Mouse (Mus musculus): Measurements from ENCODE around the gene Mrpl42. TPM values are rescaled to one million over a fixed set of nuclear protein-coding genes. Genes with fewer than 3 reads are reported as not detected.

The Mrpl42 gene
- polyA plus RNA-seq, 1 experiment from 2014 or later, result 341 TPM

DNA sequence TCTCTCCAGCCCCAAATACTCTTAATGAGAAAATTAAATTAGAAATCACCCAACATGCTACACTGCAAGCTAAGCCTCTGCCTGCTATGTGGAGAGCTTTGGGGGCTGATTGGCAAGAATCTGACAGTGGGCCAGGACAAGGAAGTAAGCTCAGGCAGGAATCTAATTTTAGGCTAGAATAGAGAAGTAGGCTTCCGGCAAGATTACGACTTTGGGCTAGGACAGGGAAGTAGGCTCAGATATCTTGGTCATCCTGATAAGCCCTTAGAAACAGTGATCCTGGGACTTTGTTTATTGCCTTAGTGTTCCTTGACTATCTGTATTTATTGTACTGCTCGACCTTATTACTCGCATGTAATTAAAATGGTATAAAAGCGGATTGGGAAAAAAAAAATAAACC is 7.5 kb downstream of the Mrpl42 start:
- H3K27ac ChIP-seq (replicated peaks; ENCODE audit: low read depth, low read length), result no peak overlapping the region
- no peak overlapping the region for H3K4me3 ChIP-seq (ENCODE audit: low read depth, low read length)
- no peak overlapping the region for H3K9ac ChIP-seq (replicated peaks; ENCODE audit: low read length)
- no peaks in the 10 kb centered on the region for H3K27me3 ChIP-seq (ENCODE audit: control insufficient read depth, insufficient read depth, low read length)
- no peak overlapping the region for H3K4me2 ChIP-seq (ENCODE audit: low read depth, low read length)
- H3K9me3 ChIP-seq (replicated peaks; ENCODE audit: control insufficient read depth, low read length), result no peaks in the 10 kb centered on the region
- WGBS, result 93% methylated on average over 5 of the region's 5 CpGs
- DNase-seq (ENCODE audit: low spot score) (no peak), ATAC-seq (replicated peaks; ENCODE audit: insufficient number of reproducible peaks, low FRiP score, low TSS enrichment, low read depth) (no peak)
- no peaks in the 10 kb centered on the region for H3K4me1 ChIP-seq (ENCODE audit: control insufficient read depth, insufficient read depth, low read length)
- peaks cover 7% of the 10 kb centered on the region for H3K36me3 ChIP-seq (replicated peaks; ENCODE audit: control insufficient read depth, insufficient read depth, low read depth, low read length)

DNA sequence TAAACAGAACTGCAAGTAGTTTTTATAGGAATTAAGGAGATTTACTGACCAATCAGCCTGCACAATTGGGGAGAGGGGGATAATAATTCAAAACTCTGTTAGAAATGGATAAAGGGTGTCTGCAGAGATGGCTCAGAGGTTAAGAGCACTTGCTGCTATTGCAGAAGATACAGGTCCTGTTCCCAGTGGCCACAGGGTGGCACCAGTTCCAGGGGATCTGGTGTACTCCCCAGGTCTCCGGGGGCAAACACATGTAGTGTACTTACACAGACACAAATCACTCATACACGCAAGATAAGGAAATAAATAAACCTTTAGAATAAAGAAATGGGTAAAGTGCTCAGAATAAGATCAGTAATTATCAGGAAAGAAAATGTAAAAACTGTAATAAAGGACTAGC is 12.1 kb downstream of the Mrpl42 start:
- WGBS, result 90% methylated on average over 2 of the region's 2 CpGs
- peak; percentile 22 for DNase-seq (ENCODE audit: low spot score)

GRCm38 (mm10) chr10:95477516-95477915 is 24.2 kb downstream of the Mrpl42 start:
- 84% methylated on average over 11 of the region's 11 CpGs for WGBS
- H3K36me3 ChIP-seq (replicated peaks; ENCODE audit: control insufficient read depth, insufficient read depth, low read depth, low read length), result no peaks in the 10 kb centered on the region
- no peak overlapping the region for H3K4me2 ChIP-seq (ENCODE audit: low read depth, low read length)
- H3K4me3 ChIP-seq (ENCODE audit: low read depth, low read length), result no peak overlapping the region
- H3K9ac ChIP-seq (replicated peaks; ENCODE audit: low read length), result no peak overlapping the region
- ATAC-seq (replicated peaks; ENCODE audit: insufficient number of reproducible peaks, low FRiP score, low TSS enrichment, low read depth) (no peak), DNase-seq (ENCODE audit: low spot score) (no peak)
- no peaks in the 10 kb centered on the region for H3K9me3 ChIP-seq (replicated peaks; ENCODE audit: control insufficient read depth, low read length)
- H3K4me1 ChIP-seq (ENCODE audit: control insufficient read depth, insufficient read depth, low read length), result no peaks in the 10 kb centered on the region
- no peaks in the 10 kb centered on the region for H3K27me3 ChIP-seq (ENCODE audit: control insufficient read depth, insufficient read depth, low read length)
- H3K27ac ChIP-seq (replicated peaks; ENCODE audit: low read depth, low read length), result no peak overlapping the region

More for the DNA sequence above, 12.1 kb downstream of the Mrpl42 start:
- Histone ChIP-seq H3K9me3 (replicated peaks; ENCODE audit: control insufficient read depth, low read length) (no peaks in the 10 kb centered on the region), H3K9ac (replicated peaks; ENCODE audit: low read length) (no peak overlapping the region), H3K4me2 (ENCODE audit: low read depth, low read length) (no peak overlapping the region), H3K4me1 (ENCODE audit: control insufficient read depth, insufficient read depth, low read length) (no peaks in the 10 kb centered on the region), H3K27me3 (ENCODE audit: control insufficient read depth, insufficient read depth, low read length) (no peaks in the 10 kb centered on the region), H3K36me3 (replicated peaks; ENCODE audit: control insufficient read depth, insufficient read depth, low read depth, low read length) (peaks cover 12% of the 10 kb centered on the region), H3K27ac (replicated peaks; ENCODE audit: low read depth, low read length) (no peak overlapping the region), H3K4me3 (ENCODE audit: low read depth, low read length) (no peak overlapping the region)
- ATAC-seq (replicated peaks; ENCODE audit: insufficient number of reproducible peaks, low FRiP score, low TSS enrichment, low read depth), result no peak

DNA sequence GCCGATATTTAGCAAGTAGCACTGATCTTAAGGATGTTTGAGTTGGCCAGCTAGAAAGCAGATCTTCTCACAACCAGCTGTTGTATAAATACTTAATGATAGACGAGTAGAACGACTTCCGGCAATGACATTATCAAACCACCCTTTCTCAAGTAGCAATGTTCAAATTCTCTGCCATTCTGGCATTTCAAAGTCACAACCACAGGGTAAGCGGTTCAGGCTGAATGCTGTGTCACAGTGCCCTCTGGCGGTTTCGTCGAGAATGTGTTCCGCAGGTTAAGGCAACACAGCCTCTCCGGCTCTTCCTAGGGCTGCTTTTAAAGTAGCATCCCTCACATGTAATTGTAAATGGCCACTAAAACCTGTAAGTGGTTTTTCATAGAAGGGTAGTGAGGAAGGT is 25.8 kb downstream of the Mrpl42 start:
- Histone ChIP-seq H3K36me3 (replicated peaks; ENCODE audit: control insufficient read depth, insufficient read depth, low read depth, low read length) (no peaks in the 10 kb centered on the region), H3K4me1 (ENCODE audit: control insufficient read depth, insufficient read depth, low read length) (no peaks in the 10 kb centered on the region), H3K9me3 (replicated peaks; ENCODE audit: control insufficient read depth, low read length) (no peaks in the 10 kb centered on the region), H3K4me3 (ENCODE audit: low read depth, low read length) (no peak overlapping the region), H3K4me2 (ENCODE audit: low read depth, low read length) (no peak overlapping the region), H3K9ac (replicated peaks; ENCODE audit: low read length) (no peak overlapping the region), H3K27me3 (ENCODE audit: control insufficient read depth, insufficient read depth, low read length) (no peaks in the 10 kb centered on the region), H3K27ac (replicated peaks; ENCODE audit: low read depth, low read length) (no peak overlapping the region)
- 11% methylated on average over 10 of the region's 10 CpGs for WGBS
- DNase-seq (ENCODE audit: low spot score) (peak; percentile 91), ATAC-seq (replicated peaks; ENCODE audit: insufficient number of reproducible peaks, low FRiP score, low TSS enrichment, low read depth) (no peak)

GRCm38 (mm10) chr10:95471889-95472547 is 29.7 kb downstream of the Mrpl42 start:
- ATAC-seq (replicated peaks; ENCODE audit: insufficient number of reproducible peaks, low FRiP score, low TSS enrichment, low read depth) (no peak), DNase-seq (ENCODE audit: low spot score) (no peak)
- WGBS, result 85% methylated on average over 11 of the region's 11 CpGs
- no peak overlapping the region for H3K4me2 ChIP-seq (ENCODE audit: low read depth, low read length)
- no peaks in the 10 kb centered on the region for H3K27me3 ChIP-seq (ENCODE audit: control insufficient read depth, insufficient read depth, low read length)
- no peaks in the 10 kb centered on the region for H3K36me3 ChIP-seq (replicated peaks; ENCODE audit: control insufficient read depth, insufficient read depth, low read depth, low read length)
- no peaks in the 10 kb centered on the region for H3K4me1 ChIP-seq (ENCODE audit: control insufficient read depth, insufficient read depth, low read length)
- no peak overlapping the region for H3K9ac ChIP-seq (replicated peaks; ENCODE audit: low read length)
- no peak overlapping the region for H3K27ac ChIP-seq (replicated peaks; ENCODE audit: low read depth, low read length)
- no peak overlapping the region for H3K4me3 ChIP-seq (ENCODE audit: low read depth, low read length)
- H3K9me3 ChIP-seq (replicated peaks; ENCODE audit: control insufficient read depth, low read length), result no peaks in the 10 kb centered on the region

DNA sequence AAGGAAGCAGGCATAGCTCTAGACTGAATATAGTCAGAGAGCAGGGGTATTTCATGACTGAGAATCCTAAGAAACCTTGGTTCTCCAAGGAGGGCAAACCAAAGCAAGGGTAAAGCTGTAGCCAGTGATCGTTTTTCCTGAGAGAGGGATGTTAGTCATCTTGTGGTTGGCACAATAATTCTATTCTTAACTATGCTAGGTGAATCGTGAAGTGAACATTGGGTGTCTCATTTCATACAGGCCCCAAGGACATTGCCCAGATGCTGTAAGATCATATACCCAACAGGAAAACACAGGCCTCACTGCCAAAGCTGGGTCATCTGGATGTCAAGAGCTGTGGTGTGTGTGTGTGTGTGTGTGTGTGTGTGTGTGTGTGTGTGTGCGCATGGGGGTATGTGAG is 30.6 kb downstream of the Mrpl42 start:
- Histone ChIP-seq H3K4me3 (ENCODE audit: low read depth, low read length) (no peak overlapping the region), H3K4me2 (ENCODE audit: low read depth, low read length) (no peak overlapping the region), H3K27ac (replicated peaks; ENCODE audit: low read depth, low read length) (no peak overlapping the region), H3K9ac (replicated peaks; ENCODE audit: low read length) (no peak overlapping the region), H3K27me3 (ENCODE audit: control insufficient read depth, insufficient read depth, low read length) (no peaks in the 10 kb centered on the region), H3K36me3 (replicated peaks; ENCODE audit: control insufficient read depth, insufficient read depth, low read depth, low read length) (no peaks in the 10 kb centered on the region), H3K9me3 (replicated peaks; ENCODE audit: control insufficient read depth, low read length) (no peaks in the 10 kb centered on the region), H3K4me1 (ENCODE audit: control insufficient read depth, insufficient read depth, low read length) (no peaks in the 10 kb centered on the region)
- ATAC-seq (replicated peaks; ENCODE audit: insufficient number of reproducible peaks, low FRiP score, low TSS enrichment, low read depth) (no peak), DNase-seq (ENCODE audit: low spot score) (no peak)
- 80% methylated on average over 3 of the region's 3 CpGs for WGBS

GRCm38 (mm10) chr10:95468894-95469293 is 32.8 kb downstream of the Mrpl42 start:
- no peak for DNase-seq (ENCODE audit: low spot score)
- Histone ChIP-seq H3K27me3 (ENCODE audit: control insufficient read depth, insufficient read depth, low read length) (no peaks in the 10 kb centered on the region), H3K27ac (replicated peaks; ENCODE audit: low read depth, low read length) (no peak overlapping the region), H3K36me3 (replicated peaks; ENCODE audit: control insufficient read depth, insufficient read depth, low read depth, low read length) (no peaks in the 10 kb centered on the region), H3K4me2 (ENCODE audit: low read depth, low read length) (no peak overlapping the region), H3K4me1 (ENCODE audit: control insufficient read depth, insufficient read depth, low read length) (no peaks in the 10 kb centered on the region), H3K4me3 (ENCODE audit: low read depth, low read length) (no peak overlapping the region), H3K9me3 (replicated peaks; ENCODE audit: control insufficient read depth, low read length) (no peaks in the 10 kb centered on the region), H3K9ac (replicated peaks; ENCODE audit: low read length) (no peak overlapping the region)
- ATAC-seq (replicated peaks; ENCODE audit: insufficient number of reproducible peaks, low FRiP score, low TSS enrichment, low read depth), result no peak
- WGBS, result 76% methylated on average over 4 of the region's 4 CpGs

- Histone ChIP-seq H3K9me3 (replicated peaks; ENCODE audit: control insufficient read depth, low read length) (no peaks in the 10 kb centered on the region), H3K4me2 (ENCODE audit: low read depth, low read length) (no peak overlapping the region), H3K4me1 (ENCODE audit: control insufficient read depth, insufficient read depth, low read length) (no peaks in the 10 kb centered on the region), H3K27me3 (ENCODE audit: control insufficient read depth, insufficient read depth, low read length) (no peaks in the 10 kb centered on the region), H3K36me3 (replicated peaks; ENCODE audit: control insufficient read depth, insufficient read depth, low read depth, low read length) (no peaks in the 10 kb centered on the region), H3K4me3 (ENCODE audit: low read depth, low read length) (no peak overlapping the region), H3K27ac (replicated peaks; ENCODE audit: low read depth, low read length) (no peak overlapping the region), H3K9ac (replicated peaks; ENCODE audit: low read length) (no peak overlapping the region)
- no peak for DNase-seq (ENCODE audit: low spot score)
- 55% methylated on average over 4 of the region's 4 CpGs for WGBS
- no peak for ATAC-seq (replicated peaks; ENCODE audit: insufficient number of reproducible peaks, low FRiP score, low TSS enrichment, low read depth)
These were observed 36.2 kb downstream of the Mrpl42 start for GRCm38 (mm10) chr10:95465485-95465896.
